Mouse (Mus musculus) CH12F3 (cell line): ENCODE measurements around the gene Eya2.
"Not testable (repeated sequence)": the region's sequence is repeated elsewhere in the genome, so short reads cannot be mapped to it uniquely, and the experiment has no call there.

ENCODE experiments used
- in situ Hi-C: fragments of 300-500 bp; cut with MboI; formaldehyde crosslinking; loops from 2 replicates; pipeline ENCODE4 v1.14.3; 2020; ENCODE audit warnings: low sequenced_read_pairs

The Eya2 gene

DNA sequence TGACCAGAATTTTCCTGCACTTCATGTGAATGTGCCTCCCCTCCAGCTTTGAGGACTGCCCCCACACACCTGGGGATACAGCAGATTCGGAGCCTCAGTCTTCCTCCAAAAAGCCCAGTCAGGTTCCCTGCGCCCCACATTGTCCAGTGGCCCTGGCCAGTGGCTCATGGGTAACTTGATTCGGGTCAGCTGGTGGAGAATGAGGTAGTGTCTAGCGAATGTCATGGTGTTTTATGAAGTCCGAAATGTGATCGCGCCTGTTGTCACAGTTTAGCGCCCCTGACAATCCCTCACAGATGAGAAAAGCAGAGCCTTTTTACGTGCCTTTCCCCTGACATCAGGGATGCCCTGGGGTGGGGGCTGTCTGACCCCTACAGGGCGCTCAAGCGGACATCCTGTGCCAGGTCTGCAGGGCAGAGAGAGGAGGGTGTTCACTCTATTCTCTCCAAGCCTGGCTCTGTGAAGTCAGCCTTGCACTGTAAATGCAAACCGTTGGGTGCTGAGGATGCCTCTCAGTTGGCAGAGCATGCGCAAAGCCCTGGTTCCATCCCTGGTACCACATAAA lies 164.7 kb downstream of the Eya2 start:
- in situ Hi-C loops, result no loop called here

DNA sequence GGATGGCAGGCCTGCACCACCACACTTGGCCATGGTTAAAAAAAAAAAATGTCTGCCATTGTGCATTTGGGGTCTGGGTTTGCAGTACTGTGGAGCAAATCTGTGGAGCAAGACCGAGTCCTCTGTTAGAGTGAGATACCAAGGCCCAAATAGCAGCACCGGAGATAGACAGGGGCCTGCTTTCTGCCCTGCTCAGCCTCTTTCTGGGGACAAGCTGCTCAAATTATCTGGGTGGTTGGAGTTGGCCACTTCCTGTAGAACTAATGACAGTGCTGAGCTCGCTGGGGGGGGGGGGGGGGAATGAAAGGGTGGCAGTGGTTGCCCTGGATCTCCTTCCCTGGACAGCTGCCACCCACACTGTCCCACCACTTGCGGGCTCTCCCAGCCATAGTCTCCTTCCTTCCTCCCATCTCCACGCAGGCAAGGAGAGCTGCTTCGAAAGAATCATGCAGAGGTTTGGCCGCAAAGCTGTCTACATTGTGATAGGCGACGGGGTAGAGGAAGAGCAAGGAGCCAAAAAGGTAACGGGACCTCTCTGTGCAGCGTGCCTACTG lies 174.1 kb downstream of the Eya2 start:
- in situ Hi-C loops, result no loop called here

DNA sequence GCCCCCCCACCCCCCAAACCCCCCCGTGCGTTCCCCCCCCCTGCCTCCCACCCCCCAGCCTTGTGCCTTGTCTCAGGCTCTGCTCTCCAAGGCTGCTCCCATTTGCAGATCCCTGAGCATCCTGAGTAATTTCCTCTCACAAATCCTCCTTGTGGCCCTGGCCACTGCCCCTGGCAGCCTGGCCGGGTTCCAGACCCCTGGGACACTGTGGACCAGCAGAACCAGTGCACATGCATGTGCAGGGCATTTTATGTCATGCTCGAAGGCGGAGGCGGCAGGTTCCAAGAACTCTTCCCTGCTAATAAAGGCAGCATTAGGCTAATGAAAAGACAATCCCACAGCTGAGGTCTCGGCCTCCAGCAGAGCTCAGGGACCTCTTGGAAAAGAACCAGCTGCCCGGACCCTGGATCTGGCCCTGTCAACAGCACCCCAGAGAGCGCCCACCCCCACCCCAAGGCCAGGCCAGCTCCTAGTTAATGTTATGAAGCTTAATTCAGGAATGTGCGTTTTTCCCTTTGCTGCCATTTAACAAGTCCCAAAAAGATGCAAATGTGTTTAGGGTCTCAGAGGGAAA lies 174.6 kb downstream of the Eya2 start:
- in situ Hi-C loops, result no loop called here

DNA sequence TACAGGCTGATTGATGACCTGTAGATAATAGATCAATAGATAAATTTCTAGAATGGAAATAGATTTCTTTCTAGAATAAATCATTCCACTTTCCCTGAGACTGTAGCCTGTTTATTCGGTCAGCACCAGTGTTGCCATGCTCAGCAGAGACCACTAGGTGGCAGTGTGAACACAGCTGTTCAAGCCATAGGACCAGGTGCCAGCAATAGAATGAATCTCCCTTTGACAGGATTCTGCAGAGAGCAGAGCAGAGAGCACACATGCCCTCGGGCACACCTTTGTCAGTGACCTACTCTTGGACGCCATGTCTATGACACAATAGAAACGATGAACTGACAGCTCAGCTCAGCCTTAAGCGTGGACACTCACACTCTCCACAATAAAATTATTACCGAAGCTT lies 184.1 kb downstream of the Eya2 start:
- in situ Hi-C loops, result no loop called here

DNA sequence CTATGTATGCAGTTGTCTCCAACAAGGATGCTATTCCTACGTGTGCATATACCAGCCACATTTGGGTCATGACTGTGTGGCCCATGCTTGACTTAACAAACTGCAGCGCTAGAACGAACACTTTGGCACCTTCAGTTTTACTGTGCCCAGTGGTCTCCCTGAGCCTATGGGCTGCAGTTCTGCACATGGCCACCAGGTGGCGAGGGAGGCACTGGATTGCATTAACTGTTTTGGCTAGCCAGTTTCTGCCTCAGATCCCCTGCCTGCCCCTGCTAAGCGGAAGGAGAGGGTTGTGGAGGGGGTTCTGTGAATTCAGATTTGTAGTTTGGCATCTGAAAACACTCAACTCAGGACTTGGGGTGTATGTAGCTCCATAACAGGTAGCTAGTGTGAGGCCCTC lies 187.5 kb downstream of the Eya2 start:
- in situ Hi-C loops, result no loop called here

DNA sequence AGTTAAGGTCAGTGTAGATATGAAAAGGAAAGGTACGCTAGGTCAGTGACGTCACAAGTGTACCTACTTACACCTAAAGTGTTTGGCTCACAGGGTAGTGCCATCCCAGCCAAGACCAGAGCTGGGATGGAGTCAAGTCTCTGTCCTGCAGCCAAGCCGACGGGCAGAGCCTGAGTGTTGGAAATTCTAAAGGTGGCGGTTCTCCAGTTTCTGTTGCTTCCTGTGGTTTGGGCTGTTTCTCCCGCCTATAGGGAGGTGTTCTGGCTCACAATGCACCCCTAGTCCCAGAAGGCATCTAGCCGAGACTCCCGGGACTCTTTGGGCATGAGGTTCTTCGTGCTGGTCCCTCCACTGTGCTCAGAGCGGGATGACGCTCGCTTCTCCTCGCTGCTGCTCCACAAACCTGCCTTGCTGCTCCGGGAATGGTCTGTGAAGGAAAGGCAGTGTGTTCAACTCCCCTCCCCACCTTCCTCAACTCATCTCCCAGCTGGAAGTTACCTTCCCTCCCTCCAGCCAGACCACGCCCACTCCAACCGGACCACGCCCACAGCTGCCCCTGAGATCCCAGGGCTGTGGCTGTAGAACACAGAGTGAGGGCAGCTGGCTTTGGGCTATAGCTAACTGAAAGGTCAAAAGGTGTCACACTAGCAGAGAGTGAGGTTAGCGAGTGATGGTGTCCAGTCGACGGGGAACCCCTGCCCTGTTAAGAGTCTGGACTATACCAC lies 190.6 kb downstream of the Eya2 start:
- in situ Hi-C loops, result no loop called here

DNA sequence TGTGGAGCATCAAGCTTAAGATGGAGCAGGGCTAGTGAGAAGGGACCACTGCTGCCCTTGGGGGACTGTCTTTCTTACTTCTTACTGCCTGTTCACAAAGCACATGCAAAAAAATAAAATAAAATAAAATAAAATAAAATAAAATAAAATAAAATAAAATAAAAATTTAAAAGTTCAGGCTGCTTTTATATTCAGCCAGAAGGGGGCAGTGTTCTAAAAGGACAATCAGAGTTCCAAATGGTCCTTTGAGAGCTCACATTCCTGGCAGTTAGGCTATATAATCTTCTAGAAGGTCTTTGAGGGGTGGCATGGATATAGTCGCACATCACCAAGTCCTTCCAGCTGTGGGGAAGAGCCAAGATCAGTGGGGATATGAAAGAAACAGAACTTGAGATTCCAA lies 191.6 kb downstream of the Eya2 start:
- in situ Hi-C loops, result no loop called here

DNA sequence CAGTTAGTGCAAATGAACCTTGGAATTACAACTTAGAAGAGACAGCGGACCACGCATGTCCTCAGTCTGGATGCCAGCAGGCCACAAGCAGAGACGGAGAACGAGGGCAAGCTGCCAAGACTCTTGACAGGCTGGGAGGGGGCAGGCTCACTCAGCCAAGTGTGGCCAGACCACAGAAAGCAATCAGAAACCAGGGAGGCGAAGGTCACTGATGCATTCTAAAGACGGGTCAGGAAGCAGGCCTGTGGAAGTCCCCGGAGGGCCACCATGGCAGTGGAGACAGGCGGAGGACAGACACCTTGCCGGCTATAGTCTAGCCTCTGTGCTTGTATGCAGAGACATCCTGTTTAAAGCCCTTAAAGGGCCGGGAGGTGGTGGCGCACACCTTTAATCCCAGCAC lies 193.2 kb downstream of the Eya2 start:
- in situ Hi-C loops, result no loop called here

DNA sequence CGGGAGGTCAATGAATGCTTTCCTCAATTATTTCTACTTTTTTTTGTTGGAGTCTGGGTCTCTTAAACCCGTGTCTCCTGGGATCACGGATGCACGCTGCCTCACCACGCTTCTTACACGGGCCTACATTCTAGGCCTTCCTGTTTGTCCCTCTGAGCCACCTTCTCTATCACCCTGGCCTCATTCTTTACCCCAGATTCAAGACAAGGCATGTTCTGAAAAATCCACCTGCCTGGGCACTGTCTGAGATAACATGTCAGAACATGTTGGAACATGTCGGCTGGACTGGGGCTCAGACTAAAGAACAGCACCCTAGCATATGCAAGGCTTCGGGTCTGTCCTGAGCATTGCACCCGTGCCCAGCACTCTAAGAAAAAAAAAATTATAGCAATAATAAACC lies 194.0 kb downstream of the Eya2 start:
- in situ Hi-C loops, result no loop called here

DNA sequence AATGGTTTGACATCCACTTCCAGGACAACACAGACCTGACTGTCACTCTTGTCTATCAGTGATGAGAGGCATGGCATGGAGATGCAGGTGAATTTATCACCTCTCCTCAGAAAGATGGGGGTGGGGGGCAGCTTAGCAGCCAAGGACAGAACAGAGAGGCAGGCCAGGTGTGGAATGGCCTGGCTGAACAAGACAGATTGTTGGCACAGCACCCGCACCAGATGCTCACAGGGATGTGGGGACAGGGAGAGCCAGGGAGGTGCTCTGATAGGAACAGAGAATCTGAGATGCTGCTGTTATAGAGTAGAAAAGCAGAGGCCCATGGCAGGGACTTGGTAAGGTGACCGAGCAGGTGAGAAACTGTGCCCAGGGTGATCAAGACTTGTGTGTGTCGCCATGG lies 194.8 kb downstream of the Eya2 start:
- in situ Hi-C loops, result no loop called here

DNA sequence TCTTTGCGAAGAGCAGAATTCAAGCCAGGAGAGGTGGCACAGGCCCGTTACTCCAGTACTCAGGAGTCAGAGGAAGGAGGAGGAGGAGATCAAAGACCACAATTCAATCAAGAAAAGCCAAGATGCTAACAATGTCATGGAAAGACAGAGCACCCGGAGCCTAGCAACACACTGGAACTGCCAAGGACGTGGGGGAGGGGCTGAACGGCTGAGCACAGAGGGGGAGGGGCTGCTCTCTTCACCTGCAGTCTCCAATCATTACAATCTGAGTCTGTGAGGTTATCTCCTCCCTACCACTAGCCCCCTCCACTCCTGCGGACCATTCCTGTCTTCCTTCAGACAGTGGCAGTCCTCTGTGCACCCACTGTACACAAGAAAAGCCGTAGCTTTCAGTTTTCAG lies 196.2 kb downstream of the Eya2 start:
- in situ Hi-C loops, result no loop called here

DNA sequence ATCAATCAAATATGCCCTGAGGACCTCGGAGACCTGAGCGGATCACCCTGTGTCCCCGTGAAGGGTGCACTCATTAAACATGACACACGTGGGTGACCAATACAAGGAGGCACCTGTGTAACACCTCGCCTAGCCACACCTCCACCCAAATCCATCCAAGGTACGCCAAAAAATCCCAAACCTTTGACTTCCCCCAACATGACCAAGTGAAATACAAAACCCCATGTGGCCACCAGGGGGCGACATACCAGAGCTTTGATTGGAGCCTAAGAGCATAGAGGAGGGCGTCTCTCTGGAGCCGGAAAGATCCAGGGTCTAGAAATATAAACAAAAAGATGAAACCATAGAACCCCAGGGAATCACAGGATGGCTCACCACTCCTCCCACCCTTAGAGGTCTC lies 196.8 kb downstream of the Eya2 start:
- in situ Hi-C loops, result no loop called here

DNA sequence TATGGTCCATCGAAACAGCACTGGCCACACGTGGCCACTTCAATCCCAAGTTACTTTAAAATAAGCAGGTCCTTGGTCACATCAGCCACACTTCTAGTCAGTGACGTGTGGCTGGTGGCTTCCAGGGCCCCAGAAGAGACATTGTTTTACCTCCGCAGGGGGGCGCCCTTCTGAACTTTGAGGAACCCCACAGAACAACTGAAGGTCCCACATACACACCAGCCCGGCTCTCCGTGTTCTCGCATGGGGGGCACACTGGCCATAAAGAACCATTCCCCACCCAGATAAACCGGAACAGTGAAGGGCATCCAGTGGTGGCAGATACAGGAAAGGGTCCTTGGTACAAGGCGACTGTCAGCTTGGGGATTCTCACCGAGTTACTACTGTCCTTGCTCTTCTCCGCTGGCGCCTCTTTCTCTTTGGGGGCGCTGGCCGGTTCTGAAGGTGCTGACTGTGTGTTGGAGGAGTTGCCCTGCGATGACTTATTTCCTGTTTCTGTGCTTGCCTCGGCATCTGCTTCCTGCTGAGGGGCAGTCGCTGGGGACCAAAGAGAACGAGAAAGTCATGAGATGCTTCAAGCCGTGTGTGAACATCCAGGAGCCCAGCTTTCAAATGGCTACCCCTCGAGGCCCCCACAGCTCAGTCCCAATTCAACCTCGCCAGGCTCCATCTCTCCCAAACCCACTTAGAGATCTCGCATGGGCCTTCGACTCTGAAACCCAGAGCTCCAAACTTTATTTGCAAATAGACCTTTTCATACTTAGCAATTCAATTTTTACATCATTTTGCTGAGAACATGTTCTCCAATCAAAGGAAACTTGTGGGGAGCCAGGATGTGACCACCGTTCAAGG lies 197.8 kb downstream of the Eya2 start:
- in situ Hi-C loops, result no loop called here

DNA sequence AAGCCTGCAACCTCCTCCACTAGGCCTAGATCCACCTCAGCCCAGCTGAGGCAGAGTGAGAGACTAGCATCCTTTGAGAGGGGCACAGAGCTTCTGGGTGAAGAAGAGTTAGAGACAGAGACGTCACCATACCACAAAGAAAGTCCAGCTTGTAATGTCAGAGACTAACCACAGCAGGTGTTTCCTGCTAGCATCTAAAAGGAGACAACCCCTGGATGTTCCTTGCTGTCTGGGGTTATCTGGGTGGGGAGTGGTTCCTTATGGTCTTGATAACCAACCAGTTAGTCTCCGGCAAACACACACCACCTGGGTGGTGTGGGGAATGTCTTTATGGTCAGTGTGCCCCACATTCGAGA lies 198.4 kb downstream of the Eya2 start:
- in situ Hi-C loops, result no loop called here

DNA sequence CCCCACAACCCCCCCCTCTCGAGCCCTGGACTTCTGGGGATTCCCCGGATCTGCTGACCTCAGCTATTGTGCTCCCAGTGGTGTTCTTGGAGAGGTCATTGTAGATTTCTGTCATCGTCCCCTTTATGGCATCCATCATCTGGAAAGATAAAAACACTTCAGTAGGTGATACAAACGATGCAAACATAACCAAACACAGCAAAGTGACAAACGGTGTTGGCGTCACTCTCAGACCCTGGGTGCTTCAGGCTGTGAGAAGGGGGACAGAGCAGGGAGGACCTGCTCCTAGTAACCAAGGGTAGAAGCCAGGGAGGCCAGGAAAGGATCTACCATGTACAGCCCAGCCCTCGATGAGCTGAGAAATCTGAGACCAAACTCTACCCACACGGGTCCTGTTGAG lies 203.0 kb downstream of the Eya2 start:
- in situ Hi-C loops, result no loop called here

DNA sequence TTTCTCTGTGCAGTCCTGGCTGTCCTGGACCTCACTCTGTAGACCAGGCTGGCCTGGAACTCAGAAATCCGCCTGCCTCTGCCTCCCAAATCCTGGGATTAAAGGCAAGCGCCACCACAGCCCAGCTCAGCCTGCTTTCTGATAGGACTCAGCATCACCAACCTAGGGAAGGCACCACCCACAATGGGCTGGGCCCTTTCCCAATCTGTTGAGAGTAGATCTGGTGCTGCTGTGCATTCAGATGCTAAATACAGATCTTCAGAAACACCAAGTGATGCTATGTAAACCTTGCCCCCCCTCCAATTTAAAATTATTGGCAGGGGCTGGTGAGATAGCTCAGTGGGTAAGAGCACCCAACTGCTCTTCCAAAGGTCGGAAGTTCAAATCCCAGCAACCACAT lies 205.3 kb downstream of the Eya2 start:
- in situ Hi-C loops, result not testable (repeated sequence)

DNA sequence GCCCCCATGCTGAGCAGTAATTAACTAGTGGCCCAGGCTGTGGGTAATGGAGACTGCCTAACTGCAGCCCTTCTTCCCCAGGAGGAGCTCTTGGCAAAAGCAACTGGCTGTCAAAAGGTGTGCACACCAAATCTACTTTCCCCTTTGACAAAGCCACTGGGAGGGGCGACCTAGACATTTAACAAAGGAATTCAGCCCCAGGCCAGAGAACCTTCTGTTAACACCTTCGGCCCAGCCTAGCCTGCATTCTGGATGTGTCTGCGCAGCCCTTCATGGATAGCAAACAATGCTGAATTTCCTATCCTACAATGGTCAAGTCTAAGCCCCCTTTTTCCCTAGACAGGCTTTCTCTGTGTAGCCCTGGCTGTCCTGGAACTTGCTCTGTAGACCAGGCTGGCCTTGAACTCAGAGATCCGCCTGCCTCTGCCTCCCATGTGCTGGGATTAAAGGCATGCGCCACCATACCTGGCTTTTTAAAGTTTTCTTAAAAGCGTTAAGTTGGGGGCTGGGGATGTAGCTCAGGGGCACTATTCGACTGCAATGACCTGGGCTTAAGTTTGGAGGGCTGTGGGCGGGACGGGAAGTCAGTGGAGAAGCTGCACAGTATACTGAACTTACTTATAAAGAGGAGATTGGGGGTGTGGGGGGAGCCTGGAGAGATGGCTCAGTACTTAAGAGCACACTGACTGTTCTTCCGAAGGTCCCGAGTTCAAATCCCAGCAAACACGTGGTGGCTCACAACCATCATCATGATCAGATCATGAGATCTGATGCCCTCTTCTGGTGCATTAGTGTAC lies 213.5 kb downstream of the Eya2 start:
- in situ Hi-C loops, result no loop called here

DNA sequence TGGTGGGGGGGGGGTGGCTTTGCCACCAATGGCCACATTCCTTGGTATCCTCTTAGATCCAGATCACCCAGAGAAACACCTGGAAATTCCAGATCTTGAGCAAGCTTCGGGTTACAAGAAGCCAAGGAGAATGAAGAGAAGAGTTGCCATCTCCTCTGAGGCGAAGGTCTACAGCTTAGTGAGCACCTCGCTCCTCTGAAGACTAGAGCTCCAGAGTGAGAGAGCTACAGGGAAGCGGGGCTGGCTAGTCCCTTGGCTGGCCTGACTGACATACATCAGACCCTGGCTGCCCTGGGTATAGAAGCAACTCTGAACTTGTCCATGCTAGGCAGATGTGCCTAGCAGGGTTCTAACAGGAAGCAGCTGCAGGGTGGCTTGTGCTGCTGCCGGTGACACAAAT lies 214.3 kb downstream of the Eya2 start:
- in situ Hi-C loops, result no loop called here

DNA sequence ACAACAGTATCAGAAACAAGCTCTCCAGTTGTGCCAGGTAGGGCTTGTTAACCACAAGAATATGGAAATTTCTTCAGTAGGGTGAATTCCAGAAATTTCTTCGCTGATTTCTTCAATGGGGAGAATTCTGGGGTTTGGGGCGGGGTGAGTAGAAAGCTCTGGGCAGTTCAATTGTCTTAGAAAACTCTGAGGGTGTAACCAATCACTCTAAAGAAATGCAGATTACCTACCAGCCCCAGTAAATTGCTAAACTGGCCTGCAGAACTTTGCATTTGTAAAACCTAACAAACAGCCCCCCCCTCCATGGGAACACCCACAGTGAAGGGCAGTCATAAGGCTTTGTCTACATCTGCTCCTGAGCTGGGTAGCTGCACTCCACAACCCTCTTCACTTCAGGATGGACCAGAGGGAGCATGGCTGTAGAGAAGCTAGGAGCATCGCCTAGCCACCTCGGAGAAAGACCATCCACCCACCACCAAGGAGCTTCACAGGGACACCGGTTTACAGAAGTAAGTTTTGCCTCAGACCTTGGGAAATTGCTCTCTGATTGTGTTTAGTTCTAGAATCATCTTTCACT lies 215.2 kb downstream of the Eya2 start:
- in situ Hi-C loops, result no loop called here

DNA sequence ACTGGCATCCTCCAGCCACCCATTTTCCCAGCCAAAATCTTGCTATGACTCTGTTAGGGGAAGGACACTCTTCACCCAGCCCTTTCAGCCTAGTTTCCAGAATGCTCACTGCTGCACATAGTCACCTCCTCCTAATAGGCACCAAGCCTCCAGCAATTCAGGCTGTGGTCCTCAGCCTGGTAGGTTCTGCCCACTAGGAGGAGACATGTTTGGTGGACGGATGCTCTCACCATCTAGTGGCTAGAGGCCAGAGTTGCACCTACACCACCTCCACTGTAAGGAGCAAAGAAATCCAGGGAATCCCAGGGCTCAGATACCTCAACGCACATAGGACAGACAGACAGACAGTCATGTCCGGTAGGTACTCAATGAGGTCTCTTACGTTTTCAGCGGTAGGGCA lies 216.7 kb downstream of the Eya2 start:
- in situ Hi-C loops, result no loop called here
